Mouse (Mus musculus): ENCODE measurements around the gene Guca2b.

Gene Guca2b

DNA sequence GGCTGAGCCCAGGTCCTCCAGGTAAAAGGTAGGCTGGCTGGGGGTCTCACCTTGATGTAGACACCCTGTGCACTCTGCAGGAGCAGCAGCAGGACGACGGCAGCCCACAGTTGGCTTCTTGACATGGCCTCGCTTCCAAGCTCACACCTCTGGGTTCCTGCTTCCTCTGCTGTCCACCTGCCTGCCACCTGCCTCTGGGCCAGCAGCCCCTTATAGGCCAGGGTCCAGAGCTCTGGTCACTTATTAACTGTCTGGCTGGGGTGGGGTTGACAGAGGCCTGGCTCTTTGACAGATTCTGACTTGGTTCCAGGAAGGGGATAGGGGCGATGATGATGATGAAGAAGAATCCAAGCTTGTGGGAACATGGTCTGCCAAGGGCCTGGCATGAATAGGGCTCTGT is at the start of gene Guca2b:
Guca2b (minus strand) TSS at position 224 of the 400 bp plus-strand sequence.
- WGBS: 92% methylated on average over 4 of the region's 4 CpGs

DNA sequence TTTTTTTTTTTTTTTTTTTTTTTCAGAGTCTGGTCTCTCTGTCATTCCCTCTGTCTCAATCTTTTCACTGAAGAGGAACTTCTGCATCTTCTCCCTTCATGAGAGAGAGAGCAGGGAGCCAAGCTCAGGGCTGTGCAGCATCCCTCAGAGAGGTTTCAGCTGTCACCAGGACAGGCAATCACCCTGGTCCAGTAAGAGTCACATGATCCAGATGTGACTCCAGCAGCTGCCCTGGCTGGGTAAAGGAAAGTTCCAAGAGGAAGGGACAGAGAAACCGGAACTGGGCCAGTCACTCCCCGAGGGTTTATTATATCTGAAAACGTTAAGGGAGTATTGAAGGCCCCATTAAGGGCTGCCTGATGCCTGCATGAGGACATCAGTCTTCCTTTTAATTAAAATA is 49.0 kb upstream of the Guca2b start:
- 57% methylated on average over 3 of the region's 3 CpGs for WGBS

DNA sequence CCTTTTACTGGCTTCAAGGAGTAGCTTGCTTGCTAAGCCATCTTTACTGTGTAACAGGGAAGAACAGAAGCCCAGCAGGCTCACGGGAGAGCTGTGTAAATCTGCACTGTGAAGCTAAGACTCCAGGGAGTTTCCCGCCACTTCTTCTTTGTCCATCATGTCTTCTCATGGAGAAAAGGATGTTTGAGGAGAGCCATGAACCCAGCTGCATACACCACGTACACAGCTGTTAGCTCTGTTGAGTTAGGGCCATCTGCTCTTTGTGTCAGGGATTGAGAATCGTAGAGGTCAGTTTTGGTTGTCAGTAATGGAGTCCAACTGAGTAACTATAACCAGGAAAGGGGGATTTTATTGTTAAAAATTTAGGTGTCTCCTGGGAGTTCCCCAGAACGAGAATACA is 48.6 kb upstream of the Guca2b start:
- 79% methylated on average over 5 of the region's 5 CpGs for WGBS

DNA sequence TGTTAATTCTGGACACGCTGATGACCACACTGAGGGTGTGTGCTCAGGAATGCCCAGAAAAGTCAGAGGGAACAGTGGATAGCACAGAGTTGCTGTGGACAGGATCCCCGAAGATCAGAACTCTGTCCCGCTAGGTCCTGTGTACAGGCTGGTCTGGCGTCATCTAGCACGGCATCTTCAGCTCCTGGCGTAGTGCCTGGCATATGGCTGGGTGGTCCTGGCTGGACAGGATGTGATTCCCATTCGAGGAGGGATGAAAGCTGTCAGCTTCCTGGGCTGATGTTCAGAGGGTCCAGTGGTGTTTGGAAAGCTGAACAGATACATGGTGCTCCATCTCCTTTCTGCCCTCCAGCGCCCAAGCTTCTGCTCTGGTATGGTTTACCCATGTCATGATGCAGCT is 45.2 kb upstream of the Guca2b start:
- 88% methylated on average over 8 of the region's 8 CpGs for WGBS

DNA sequence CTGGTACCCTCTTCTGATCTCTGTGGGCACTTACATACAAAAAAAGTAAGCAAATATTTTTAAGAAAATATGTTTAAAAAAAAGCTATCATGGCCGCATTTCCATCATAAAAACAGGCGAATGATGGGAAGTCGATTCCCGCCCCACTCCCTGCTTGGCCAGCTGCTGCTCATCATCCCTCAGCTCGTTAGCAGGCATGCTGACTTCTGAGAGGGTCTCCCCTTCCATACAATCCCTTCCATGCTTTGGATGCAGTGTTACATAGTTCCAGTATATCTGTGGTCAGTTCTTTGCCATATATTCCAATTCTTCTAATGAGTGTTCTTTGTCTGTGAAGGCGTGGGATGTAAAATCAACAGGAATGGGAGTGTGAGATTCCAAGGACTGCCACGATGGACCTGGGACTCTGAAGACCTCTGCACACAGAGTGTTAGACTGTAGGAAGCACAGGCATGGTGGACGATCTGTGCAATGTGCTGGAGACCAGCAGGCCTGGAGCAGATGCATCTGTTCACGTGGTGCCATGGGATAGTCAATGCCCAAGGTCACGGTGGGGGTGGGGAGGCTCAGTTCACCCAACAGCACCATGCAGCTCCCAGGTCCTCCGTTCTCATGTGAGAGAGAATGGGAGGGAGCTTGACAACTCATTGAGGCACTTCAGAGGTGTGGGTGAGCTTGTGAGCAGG is 42.7 kb upstream of the Guca2b start:
- 90% methylated on average over 11 of the region's 11 CpGs for WGBS

DNA sequence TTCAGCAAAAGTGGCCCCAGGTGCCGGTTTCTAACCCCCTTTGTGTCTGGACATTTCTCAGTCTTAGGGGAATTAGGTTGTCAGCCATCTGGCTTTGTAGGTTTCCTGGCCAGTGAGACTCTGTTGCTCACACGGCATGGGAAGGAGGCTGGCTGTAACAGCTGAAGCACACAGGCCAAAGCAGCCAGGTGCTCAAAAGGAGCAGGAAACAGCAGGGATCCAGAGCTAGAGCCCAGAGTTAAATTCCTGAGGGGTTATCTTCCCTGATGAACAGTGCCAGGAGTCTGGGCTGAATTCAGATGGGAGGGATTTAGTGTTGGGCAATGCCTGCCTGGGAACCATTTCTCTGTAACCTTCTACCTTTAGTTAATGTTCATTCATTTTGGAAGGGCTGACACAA is 39.6 kb upstream of the Guca2b start:
- WGBS: 67% methylated on average over 2 of the region's 2 CpGs

DNA sequence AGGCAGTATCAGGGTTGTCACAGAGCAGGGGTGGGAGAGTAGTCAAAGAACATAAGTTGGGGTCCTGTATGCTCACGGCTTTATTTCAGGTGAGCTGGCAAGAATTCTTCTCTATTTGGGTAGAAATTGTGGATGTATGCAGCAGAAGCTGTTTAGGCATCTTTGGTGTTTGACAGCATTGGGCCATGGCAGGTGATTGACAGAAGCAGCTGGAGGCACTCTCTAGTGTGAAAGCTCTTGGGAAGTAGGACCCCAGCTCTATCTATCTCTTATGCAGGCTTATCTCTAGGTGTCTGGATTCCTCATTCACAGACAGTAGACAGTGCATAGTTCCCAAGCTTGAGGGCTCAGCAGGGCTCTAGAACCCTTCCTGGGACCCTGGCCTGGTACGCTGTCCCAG is 27.0 kb upstream of the Guca2b start:
- WGBS: 91% methylated on average over 2 of the region's 2 CpGs

DNA sequence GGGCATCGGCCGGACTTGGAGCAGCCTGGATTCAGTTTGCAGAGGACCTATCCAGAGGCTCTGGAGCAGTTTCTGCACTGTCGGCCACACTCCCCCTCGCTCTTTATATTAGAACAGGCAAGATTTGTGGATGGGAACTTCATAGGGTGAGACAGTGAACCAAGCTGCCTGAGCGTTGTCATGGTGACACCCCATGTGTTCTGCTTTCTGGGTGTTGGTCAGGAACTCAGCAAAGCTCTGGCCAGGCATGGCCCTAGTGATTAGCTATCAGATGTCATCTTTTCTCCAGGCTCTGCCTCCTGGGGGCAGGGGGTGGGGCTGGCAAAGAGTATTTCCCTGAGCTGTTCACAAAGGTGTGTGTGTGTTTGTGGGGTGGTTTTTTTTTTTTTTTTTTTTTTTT is 23.8 kb upstream of the Guca2b start:
- WGBS: 50% methylated on average over 5 of the region's 5 CpGs

DNA sequence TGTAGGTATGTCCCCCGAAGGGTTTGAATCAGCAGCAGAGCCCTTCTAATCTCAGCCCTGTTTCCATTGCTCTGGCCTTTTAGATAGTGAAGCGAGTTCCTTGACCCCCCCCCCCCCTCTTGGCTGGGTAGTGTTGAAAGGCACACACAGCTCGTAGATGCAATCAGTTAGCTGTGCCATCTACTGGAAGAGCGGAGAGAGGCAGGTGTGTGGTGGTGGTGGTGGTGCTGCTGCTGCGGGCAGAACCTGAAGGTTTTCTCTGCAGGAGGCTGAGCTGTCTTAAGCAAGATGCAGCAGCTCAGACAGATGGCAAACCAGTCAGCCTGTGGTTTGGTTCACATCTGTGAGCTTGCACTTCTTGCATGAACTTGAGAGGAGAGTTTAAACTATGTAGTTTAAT is 13.9 kb upstream of the Guca2b start:
- WGBS: 29% methylated on average over 5 of the region's 5 CpGs

DNA sequence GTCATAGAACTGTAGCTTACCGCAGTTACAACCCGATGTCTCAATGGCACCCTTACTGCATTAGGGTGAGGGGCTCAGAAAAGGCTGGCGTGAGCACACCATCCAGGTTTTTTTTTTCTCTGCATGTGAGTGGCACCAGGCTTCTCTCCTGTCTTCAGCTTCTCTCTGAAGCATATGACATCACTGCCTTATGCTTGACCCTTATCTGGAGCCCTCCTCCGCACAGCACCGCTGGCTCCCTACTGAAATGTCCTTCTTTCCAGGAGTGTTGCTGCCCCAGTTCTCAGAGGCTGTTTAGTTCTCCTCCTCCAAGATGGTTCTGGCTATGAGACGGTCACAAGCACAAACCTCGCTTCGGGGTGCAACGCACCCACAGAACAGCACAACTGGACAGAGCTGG is 12.4 kb upstream of the Guca2b start:
- WGBS: 88% methylated on average over 9 of the region's 9 CpGs

DNA sequence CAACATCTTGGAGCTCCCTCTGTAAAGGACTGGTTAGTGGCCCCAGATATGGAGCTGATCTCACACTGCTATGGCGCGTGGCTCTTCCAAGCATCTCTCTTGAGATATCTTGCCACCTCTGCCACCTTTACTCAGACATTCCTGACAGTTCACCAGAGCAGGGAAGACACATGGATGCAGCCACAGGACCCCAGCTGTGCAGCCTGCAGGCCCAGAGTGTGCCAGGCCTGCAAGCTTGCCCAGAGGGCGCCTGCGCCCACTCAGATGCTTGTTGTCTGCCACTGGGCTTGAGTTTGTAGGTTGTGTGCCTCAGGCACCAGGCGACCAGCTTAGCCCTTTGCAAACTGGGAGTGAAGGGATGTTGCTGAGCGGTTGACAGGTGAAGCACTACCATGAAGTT is 12.0 kb upstream of the Guca2b start:
- WGBS: 83% methylated on average over 6 of the region's 6 CpGs

DNA sequence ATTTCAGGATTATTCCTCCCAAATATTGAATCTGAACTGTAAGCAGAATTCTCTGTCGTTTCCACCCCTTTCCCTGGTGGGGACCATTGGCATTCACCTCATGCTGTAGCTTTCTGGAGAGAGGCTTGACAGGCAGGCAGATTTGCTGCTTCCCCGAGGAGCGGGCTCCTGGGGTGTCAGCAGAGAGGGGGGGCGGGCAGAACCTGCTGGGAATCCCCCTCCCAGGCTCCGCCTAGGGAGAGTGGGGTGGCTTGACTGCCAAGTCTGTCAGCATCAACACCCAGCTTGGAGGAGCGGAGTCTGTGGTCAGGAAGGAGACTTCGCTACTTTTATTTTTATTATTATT is 11.4 kb upstream of the Guca2b start:
- WGBS: 58% methylated on average over 7 of the region's 7 CpGs

DNA sequence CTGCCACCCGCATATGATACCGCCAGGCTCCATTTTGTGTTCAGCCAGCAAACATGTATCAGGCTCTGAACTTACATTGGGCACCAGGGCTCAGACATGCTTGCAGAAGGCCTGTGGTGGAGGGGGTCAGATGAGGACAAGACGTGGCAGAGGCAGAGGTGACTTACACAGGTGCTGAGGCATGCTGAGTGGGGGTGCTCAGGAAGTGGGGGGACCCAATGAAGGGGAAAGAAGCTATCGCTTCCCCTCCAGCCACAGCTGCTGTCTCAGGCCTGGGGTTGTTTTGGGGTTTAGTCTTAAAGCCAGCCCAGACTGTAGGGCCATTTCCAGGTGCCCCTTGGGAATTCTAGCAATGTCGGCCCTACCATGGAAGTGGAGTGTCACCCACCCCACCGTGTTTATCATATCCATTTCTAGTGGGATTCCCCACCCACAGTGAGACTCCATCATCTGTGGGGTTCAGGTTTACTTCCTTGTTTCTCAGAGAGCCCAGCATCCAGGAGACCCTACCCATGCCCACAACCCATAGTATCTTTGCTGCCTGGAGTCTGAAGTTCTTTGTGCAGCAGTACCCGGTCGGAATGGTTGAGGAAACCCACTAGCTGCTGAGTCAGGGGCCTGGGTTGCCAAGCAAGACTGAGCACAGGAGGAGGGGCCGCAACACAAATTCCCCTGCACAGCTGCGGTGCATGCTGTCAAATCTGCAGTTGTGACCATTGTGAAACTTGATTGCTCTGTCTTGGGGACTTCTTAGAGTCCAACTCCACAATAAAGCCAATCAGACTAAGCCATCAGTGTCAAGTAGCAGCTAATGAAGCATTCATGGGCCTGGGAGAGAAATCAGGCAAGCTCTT is 10.8 kb upstream of the Guca2b start:
- WGBS: 75% methylated on average over 10 of the region's 10 CpGs

DNA sequence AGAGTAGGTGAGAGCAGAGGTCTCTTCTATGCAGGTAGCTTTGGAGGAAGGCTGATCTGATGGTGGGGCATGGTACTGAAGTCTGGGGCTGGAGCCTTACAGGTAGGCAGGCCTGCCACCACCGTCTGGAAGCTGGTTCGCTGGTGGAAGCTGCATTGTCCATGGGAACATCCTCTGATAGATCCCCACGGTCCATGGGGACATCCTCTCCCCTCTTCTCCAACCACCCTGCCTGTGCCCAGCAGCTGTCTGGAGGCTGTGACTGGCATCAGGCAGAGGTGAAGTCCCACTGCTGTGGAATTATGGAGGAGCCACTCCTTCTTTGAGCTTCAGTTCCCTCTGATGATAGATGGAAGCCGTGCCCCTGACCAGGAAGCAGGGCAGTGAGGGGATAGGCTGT is 9.8 kb upstream of the Guca2b start:
- WGBS: 82% methylated on average over 4 of the region's 4 CpGs

DNA sequence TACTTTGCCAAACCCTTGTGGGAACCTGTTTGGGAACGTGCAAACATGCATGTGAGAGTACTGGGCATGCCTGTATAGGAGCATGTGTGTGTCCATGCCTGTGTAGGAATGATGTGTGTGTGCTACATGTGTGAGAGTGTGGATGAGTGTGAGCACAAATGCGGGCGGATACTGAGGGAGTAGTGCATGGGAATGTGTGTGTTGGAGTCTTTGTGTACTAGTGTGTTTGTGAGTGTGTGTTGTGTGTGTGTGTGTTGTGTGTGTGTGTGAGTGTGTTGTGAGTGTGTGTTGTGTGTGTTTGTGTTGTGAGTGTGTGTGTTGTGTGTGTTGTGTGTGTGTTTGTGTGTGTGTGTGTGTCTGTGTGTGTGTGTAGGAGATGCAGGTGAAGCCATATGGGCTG is 9.4 kb upstream of the Guca2b start:
- 88% methylated on average over 3 of the region's 3 CpGs for WGBS

DNA sequence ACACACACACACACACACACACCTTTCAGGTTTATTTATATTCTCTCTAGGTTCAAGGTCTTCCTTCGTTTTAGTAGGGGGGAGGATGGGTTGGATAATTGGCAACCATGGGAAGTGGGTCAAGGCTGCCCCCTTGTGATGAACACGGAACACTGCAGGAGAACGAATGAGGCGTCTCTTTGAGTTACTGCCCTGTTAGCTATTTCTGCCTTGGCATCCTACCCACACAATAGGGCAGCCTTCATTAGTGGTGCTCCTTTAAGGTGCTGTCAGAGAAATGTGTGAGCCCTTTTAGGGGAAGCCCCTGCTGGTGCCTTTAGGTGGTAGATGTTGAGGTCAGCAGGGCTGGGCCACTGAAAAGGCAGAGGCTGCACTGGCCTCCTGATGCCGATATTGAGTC is 8.7 kb upstream of the Guca2b start:
- 15% methylated on average over 5 of the region's 5 CpGs for WGBS

DNA sequence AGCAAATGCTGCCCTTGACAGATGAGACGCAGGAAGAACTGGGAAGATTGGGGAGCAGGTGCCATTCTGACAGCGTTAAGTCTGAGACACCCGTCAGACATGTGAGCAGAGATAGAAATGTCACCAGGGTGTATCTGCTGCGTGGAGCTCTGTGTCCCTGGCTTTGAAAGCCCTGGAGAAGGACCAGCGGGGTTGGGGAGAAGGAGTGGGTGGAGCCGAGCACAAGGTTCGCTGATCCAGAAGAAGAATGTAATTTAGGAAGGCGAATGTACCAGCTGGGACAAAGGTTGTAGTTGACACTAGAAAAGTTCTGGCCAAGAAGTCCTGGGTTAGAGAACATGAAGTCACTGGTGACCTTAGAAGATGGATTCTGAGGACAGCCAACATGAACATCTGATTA is 7.4 kb upstream of the Guca2b start:
- 47% methylated on average over 8 of the region's 8 CpGs for WGBS

DNA sequence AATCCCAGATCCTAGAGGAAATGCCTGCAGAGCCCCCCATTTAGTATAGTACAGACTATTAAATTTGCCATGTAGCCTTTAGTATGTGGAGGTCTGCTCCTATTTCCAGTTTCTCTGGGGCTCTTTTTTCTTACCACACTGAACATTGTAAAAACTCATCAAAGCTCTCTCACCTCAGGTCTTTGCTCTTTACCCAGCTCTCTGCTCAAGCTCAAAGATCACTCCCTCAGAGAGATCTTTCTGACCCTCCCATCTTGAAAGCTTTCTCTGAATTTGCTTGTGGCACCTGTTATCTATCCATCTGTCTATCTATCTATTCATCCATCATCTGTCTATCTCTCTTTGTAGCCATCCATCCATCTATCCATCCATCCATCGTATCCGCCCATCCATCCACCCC is 6.4 kb upstream of the Guca2b start:
- WGBS: 95% methylated on average over 2 of the region's 2 CpGs

DNA sequence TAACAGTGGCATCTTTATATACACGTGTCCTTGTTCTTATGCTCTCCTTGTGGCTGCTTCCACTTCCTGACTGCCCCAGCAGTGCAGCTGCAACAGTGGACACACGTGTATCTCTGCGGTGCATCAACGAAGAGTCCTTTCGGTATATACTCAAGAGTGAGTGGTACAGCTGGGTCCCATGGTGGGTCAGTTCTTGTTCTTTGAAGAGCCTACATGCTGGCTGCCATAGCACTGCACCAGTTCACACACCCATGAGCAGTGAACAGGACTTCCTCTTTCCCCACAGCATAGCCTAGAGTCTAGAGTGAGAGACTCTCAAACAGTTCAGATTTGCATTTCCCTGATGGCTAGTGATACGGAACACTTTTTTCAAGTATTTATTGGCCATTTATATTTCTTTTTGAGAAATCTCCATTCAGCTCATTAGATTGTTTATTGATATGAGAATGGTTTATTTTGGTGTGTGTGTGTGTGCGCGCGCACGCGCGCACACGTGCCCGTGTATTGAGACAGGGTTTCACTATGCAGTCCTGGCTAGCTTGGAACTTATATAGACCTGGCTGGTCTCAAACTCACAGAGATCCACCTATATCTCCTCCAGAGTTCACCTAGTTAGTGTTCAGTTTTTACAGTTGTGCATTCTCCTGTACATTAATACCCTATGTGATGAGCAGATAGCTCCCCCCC is 4.8 kb upstream of the Guca2b start:
- 90% methylated on average over 14 of the region's 14 CpGs for WGBS

DNA sequence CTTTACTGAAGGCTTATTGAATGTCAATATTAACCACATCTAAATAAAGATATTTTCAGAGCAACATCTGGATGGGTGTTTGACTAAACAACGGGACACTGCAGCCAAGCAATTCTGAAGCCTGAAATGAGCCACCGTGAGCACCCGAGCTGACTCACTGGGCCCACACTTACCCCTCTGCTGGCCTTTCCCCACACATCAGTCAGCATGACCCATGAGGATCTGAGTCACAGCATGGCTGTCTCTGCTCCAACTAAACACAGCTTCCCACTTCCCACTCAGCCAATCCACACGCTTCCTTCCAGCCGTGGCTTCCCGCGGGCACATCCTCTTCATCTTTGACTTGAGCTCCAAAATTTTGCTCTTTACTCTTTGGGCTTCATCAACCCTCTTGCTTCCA is 4.2 kb upstream of the Guca2b start:
- 56% methylated on average over 7 of the region's 7 CpGs for WGBS

DNA sequence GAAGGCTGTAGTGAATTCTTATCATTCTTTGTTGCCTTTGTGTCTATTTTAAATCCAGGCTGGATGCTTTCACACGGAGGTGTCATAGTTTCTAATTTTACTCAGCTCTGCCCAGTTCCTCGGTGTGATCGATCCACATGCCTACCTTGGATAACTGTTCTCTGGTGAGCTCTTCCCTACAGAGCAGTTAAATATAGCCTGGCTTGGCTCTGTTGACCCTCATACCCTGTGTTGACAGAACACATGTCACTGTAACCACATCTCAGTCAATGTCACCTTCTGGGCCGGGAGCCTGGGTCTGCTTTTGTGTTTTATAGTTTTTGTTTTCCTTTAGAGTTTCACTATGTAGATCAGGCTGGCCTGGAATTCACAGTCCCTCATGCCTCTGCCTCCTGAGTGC is 3.4 kb upstream of the Guca2b start:
- WGBS: 45% methylated on average over 4 of the region's 4 CpGs

DNA sequence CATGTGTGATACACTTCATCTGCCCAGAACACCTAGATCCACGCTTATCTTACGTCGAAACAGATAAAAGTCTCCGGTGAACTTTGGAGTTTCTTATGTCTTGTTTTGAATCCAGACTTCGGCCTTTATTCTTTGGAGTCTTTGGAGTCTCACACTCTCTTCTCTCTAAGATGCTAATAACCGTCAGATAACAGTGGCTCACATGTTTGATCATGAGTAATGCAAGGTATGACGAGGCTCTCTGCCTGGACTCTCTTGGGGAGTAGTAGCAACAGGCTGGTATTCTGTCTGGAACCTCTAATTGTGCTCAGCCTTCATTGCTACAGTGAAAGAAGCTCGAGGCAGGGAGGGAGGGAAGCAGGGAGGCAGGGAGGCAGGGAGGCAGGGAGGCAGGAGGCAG is 1.3 kb upstream of the Guca2b start:
- 87% methylated on average over 8 of the region's 8 CpGs for WGBS

DNA sequence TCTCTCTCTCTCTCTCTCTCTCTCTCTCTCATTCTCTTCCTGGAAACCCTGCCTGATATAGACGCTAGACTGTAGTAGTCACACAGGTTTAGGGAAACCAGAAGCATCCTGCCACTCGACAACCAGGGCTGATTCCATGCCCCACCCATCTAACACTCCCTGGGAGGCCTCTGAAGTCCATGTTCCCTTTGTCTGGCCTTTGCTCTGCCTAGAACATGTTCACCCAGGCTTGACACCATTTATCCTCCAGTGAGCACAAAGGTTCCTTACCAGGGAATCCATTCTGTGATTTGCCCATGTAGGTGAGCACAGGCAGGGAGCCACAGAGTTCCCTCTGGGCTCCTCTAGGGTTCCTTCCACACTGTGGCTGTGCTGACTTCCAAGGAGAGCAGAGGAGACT is 508 bp downstream of the Guca2b start:
- WGBS: 78% methylated on average over 2 of the region's 2 CpGs
